Mouse (Mus musculus): ENCODE data around the gene Pid1. TPM values are rescaled to one million over a fixed set of nuclear protein-coding genes. Genes with fewer than 3 reads are reported as not detected.

Pid1 gene
- total and polyA plus RNA-seq, 2 experiments, result 48.1 to 88.7 TPM

DNA sequence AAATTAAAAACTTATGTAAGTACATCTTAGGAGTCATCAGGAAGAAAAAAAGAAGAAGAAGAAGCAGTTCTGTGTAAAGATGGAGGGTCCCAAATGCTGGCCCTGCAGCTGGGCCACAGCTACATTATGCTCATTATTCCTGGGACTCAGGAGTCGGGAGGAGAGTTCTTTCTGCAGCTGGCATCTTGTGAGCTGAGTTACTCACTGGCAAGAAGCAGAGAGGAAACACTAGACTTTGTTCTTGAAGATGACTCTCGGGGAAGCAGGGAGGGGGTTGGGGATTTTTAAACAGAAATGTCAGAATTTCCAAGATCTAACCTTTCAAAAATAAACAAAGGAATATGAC is 208.4 kb downstream of the Pid1 start:
- H3K36me3 ChIP-seq (ENCODE audit: control insufficient read depth, insufficient read depth, low read length), result peaks cover 29% of the 10 kb centered on the region
- H3K27me3 ChIP-seq (ENCODE audit: control insufficient read depth, insufficient read depth, low read length), result no peaks in the 10 kb centered on the region
- no peak overlapping the region for H3K4me3 ChIP-seq (ENCODE audit: insufficient read depth, low read depth, low read length)
- peaks cover 6% of the 10 kb centered on the region; the same call in 1 of the 2 replicates for H3K79me2 ChIP-seq (ENCODE audit: control insufficient read depth, insufficient read depth, low read length)
- no peak overlapping the region for H3K27ac ChIP-seq (replicated peaks; ENCODE audit: insufficient read depth, low read depth, low read length)
- H3K4me1 ChIP-seq (ENCODE audit: control insufficient read depth, insufficient read depth, low read length), result no peaks in the 10 kb centered on the region
- no peak for TF ChIP-seq POLR2A (IDR thresholded peaks at IDR 0.05; ENCODE audit: extremely low read depth, insufficient read depth, low read length)
- TF ChIP-seq CTCF (IDR thresholded peaks at IDR 0.05; ENCODE audit: low read depth, low read length), result no peak
- WGBS, result 72% methylated on average over 2 of the region's 2 CpGs
- no peak for DNase-seq (ENCODE audit: extremely low read depth, low read depth, low spot score)
- no peak overlapping the region for H3K9ac ChIP-seq (ENCODE audit: low read depth, low read length)

DNA sequence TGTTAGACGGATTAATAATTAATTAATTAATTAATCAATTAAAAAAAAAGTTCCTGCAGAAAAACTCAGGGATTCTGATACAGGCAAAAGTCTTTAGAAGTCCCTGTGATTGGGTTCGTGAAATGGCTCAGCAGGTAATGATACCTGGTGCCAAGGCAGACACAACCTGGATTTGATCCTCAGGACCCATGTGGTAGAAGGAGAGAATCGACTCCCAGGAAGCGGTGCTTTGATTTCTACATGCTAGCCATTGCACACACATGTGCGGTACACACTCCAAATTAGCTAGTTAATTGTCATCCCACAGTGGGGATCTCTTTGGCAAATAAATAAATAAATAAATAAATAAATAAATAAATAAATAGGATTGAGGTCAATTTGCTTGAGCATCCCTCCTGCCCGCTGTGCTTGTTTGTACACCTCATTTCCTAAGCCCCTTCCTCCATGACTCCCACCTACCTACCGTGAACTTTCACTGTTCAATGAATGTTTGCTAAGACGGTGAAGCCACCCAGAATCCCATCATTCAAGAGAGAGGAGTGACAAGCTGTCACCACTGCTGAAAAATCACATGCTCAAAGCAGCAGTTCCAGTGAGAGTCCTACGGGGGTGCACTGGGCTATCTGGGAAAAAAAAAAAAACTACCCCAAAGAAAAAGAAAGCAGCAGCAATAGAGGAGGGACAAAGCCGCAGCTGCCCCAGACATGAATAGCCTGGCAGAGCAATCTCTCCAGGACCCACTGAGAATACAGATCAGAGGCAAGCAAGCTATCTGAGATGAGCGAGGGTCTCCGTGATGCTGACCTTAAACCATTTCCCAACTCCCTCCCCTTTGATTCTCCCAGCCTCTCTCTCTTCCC is 209.0 kb downstream of the Pid1 start:
- Histone ChIP-seq H3K9ac (ENCODE audit: low read depth, low read length) (no peak overlapping the region), H3K4me1 (ENCODE audit: control insufficient read depth, insufficient read depth, low read length) (no peaks in the 10 kb centered on the region), H3K4me3 (ENCODE audit: insufficient read depth, low read depth, low read length) (no peak overlapping the region), H3K36me3 (ENCODE audit: control insufficient read depth, insufficient read depth, low read length) (peaks cover 29% of the 10 kb centered on the region), H3K27me3 (ENCODE audit: control insufficient read depth, insufficient read depth, low read length) (no peaks in the 10 kb centered on the region), H3K79me2 (ENCODE audit: control insufficient read depth, insufficient read depth, low read length) (peaks cover 6% of the 10 kb centered on the region; the same call in 1 of the 2 replicates), H3K27ac (replicated peaks; ENCODE audit: insufficient read depth, low read depth, low read length) (no peak overlapping the region)
- 87% methylated on average over 12 of the region's 12 CpGs for WGBS
- TF ChIP-seq POLR2A (IDR thresholded peaks at IDR 0.05; ENCODE audit: extremely low read depth, insufficient read depth, low read length) (no peak), CTCF (IDR thresholded peaks at IDR 0.05; ENCODE audit: low read depth, low read length) (no peak)
- no peak for DNase-seq (ENCODE audit: extremely low read depth, low read depth, low spot score)

- H3K36me3 ChIP-seq (ENCODE audit: control insufficient read depth, insufficient read depth, low read length), result peaks cover 20% of the 10 kb centered on the region
- TF ChIP-seq CTCF (IDR thresholded peaks at IDR 0.05; ENCODE audit: low read depth, low read length), result peak; percentile 44; the same call in 1 of the 2 replicates
- no peak for TF ChIP-seq POLR2A (IDR thresholded peaks at IDR 0.05; ENCODE audit: extremely low read depth, insufficient read depth, low read length)
- H3K4me3 ChIP-seq (ENCODE audit: insufficient read depth, low read depth, low read length), result no peak overlapping the region
- H3K27me3 ChIP-seq (ENCODE audit: control insufficient read depth, insufficient read depth, low read length), result no peaks in the 10 kb centered on the region
- 70% methylated on average over 4 of the region's 4 CpGs for WGBS
- no peak overlapping the region for H3K27ac ChIP-seq (replicated peaks; ENCODE audit: insufficient read depth, low read depth, low read length)
- H3K4me1 ChIP-seq (ENCODE audit: control insufficient read depth, insufficient read depth, low read length), result no peaks in the 10 kb centered on the region
- H3K9ac ChIP-seq (ENCODE audit: low read depth, low read length), result no peak overlapping the region
- peaks cover 6% of the 10 kb centered on the region; the same call in 1 of the 2 replicates for H3K79me2 ChIP-seq (ENCODE audit: control insufficient read depth, insufficient read depth, low read length)
- DNase-seq (ENCODE audit: extremely low read depth, low read depth, low spot score), result peak; percentile 49
Observed at GRCm38 (mm10) chr1:84153943-84154342, 210.0 kb downstream of the Pid1 start.

GRCm38 (mm10) chr1:84141561-84141960 is 222.4 kb downstream of the Pid1 start:
- TF ChIP-seq CTCF (IDR thresholded peaks at IDR 0.05; ENCODE audit: low read depth, low read length) (no peak), POLR2A (IDR thresholded peaks at IDR 0.05; ENCODE audit: extremely low read depth, insufficient read depth, low read length) (no peak)
- Histone ChIP-seq H3K4me3 (ENCODE audit: insufficient read depth, low read depth, low read length) (no peak overlapping the region), H3K4me1 (ENCODE audit: control insufficient read depth, insufficient read depth, low read length) (no peaks in the 10 kb centered on the region), H3K79me2 (ENCODE audit: control insufficient read depth, insufficient read depth, low read length) (peaks cover 2% of the 10 kb centered on the region; the same call in 1 of the 2 replicates), H3K9ac (ENCODE audit: low read depth, low read length) (no peak overlapping the region), H3K36me3 (ENCODE audit: control insufficient read depth, insufficient read depth, low read length) (peaks cover 5% of the 10 kb centered on the region; the same call in 1 of the 2 replicates), H3K27me3 (ENCODE audit: control insufficient read depth, insufficient read depth, low read length) (no peaks in the 10 kb centered on the region), H3K27ac (replicated peaks; ENCODE audit: insufficient read depth, low read depth, low read length) (no peak overlapping the region)
- no peak for DNase-seq (ENCODE audit: extremely low read depth, low read depth, low spot score)
- 81% methylated on average over 1 of the region's 1 CpGs for WGBS

DNA sequence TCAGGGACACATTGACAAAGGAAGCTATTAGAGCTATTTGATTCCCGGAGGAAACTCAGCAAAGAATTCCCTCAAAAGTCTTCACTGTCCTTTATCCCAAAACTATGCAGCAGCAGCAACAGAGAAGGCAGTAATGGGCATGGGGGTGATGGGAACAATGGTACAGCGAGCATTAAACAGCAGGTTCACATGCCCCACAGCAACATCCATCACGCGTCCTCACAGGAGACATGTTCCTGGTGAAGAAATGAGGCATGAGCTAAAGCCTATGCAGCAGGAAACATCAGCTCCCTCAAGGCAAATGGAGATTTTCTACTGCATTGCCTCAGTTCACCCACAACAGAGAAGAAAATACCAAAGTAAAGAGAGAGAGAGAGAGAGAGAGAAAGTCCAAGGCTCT is 231.5 kb downstream of the Pid1 start:
- no peak overlapping the region for H3K9ac ChIP-seq (ENCODE audit: low read depth, low read length)
- H3K27ac ChIP-seq (replicated peaks; ENCODE audit: insufficient read depth, low read depth, low read length), result no peak overlapping the region
- H3K4me3 ChIP-seq (ENCODE audit: insufficient read depth, low read depth, low read length), result no peak overlapping the region
- 79% methylated on average over 4 of the region's 4 CpGs for WGBS
- H3K27me3 ChIP-seq (ENCODE audit: control insufficient read depth, insufficient read depth, low read length), result no peaks in the 10 kb centered on the region
- H3K36me3 ChIP-seq (ENCODE audit: control insufficient read depth, insufficient read depth, low read length), result peaks cover 2% of the 10 kb centered on the region
- peaks cover 4% of the 10 kb centered on the region; the same call in 1 of the 2 replicates for H3K79me2 ChIP-seq (ENCODE audit: control insufficient read depth, insufficient read depth, low read length)
- H3K4me1 ChIP-seq (ENCODE audit: control insufficient read depth, insufficient read depth, low read length), result peaks cover 6% of the 10 kb centered on the region; the same call in 1 of the 2 replicates
- TF ChIP-seq CTCF (IDR thresholded peaks at IDR 0.05; ENCODE audit: low read depth, low read length) (no peak), POLR2A (IDR thresholded peaks at IDR 0.05; ENCODE audit: extremely low read depth, insufficient read depth, low read length) (no peak)
- DNase-seq (ENCODE audit: extremely low read depth, low read depth, low spot score), result no peak

DNA sequence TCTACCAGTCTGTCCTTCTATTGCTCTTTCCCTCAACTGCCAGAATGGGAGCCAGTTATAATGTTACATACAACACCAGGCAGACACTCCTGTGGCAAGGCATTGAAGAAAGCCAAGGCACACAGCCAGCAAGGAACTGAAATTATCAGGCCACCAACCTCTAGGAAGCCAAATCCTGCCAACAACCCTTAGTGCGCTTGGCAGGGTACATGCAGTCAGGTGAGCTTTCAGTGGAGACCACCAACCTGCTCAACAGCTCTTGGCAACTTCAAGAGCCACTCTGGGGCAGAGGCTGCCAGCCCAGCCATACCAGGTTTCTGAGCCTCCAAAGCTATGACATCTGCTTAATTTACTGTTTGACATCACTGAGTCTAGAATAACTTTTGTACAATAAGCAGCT is 232.2 kb downstream of the Pid1 start:
- Histone ChIP-seq H3K27ac (replicated peaks; ENCODE audit: insufficient read depth, low read depth, low read length) (no peak overlapping the region), H3K4me1 (ENCODE audit: control insufficient read depth, insufficient read depth, low read length) (peaks cover 6% of the 10 kb centered on the region; the same call in 1 of the 2 replicates), H3K27me3 (ENCODE audit: control insufficient read depth, insufficient read depth, low read length) (no peaks in the 10 kb centered on the region), H3K9ac (ENCODE audit: low read depth, low read length) (no peak overlapping the region), H3K4me3 (ENCODE audit: insufficient read depth, low read depth, low read length) (no peak overlapping the region), H3K79me2 (ENCODE audit: control insufficient read depth, insufficient read depth, low read length) (peaks cover 4% of the 10 kb centered on the region; the same call in 1 of the 2 replicates), H3K36me3 (ENCODE audit: control insufficient read depth, insufficient read depth, low read length) (peaks cover 1% of the 10 kb centered on the region)
- TF ChIP-seq CTCF (IDR thresholded peaks at IDR 0.05; ENCODE audit: low read depth, low read length) (no peak), POLR2A (IDR thresholded peaks at IDR 0.05; ENCODE audit: extremely low read depth, insufficient read depth, low read length) (no peak)
- DNase-seq (ENCODE audit: extremely low read depth, low read depth, low spot score), result no peak
- 87% methylated on average over 1 of the region's 1 CpGs for WGBS
